Mouse (Mus musculus) MEL (cell line): ENCODE measurements around the gene Zmynd10. TPM values are rescaled to one million over a fixed set of nuclear protein-coding genes. Genes with fewer than 3 reads are reported as not detected.

Experiments
- DNase-seq: peaks from one replicate; pipeline ENCODE4 v3.0.0; 2011; ENCODE audit warnings: low read depth, low spot score
- H3K27ac ChIP-seq: 2 replicates; pipeline ENCODE4 v1.5.1; 2012; ENCODE audit warnings: low read depth, mild to moderate bottlenecking, control low read depth, low read length, moderate library complexity; ENCODE audit not compliant: control insufficient read depth
- H3K27me3 ChIP-seq, 2 experiments: fragments of 150-350 bp in 1 of 2; sonication (generic) in 1 of 2; 2 replicates each; pipeline ENCODE4 v1.6.1; 2012; ENCODE audit warnings: low read length in 2 of 2, mild to moderate bottlenecking in 2 of 2, improper control_type of control experiment in 1 of 2, moderate library complexity in 1 of 2; ENCODE audit not compliant: insufficient read depth in 2 of 2, control insufficient read depth in 1 of 2
- H3K36me3 ChIP-seq, 2 experiments: 2 replicates each; pipeline ENCODE4 v1.6.1; 2012 to 2014; ENCODE audit warnings: low read length in 2 of 2, improper control_type of control experiment in 1 of 2, inconsistent platforms in 1 of 2, mild to moderate bottlenecking in 1 of 2; ENCODE audit not compliant: insufficient read depth in 2 of 2, control insufficient read depth in 1 of 2
- H3K4me1 ChIP-seq, 2 experiments: fragments of 150-350 bp in 1 of 2; sonication (generic) in 1 of 2; 2 replicates each; pipeline ENCODE4 v1.6.1; 2012; ENCODE audit warnings: low read length in 2 of 2, improper control_type of control experiment in 1 of 2, mild to moderate bottlenecking in 1 of 2; ENCODE audit not compliant: insufficient read depth in 2 of 2, control insufficient read depth in 1 of 2
- H3K4me3 ChIP-seq, 2 experiments: fragments of 150-350 bp in 1 of 2; sonication (generic) in 1 of 2; 2 replicates each; pipeline ENCODE4 v1.5.1; 2012; ENCODE audit warnings: low read depth in 2 of 2, low read length in 2 of 2, mild to moderate bottlenecking in 2 of 2, moderate library complexity in 2 of 2, control low read depth in 1 of 2, improper control_type of control experiment in 1 of 2; ENCODE audit not compliant: control insufficient read depth in 1 of 2, insufficient read depth in 1 of 2
- H3K79me2 ChIP-seq: 2 replicates; pipeline ENCODE4 v1.6.1; 2012; ENCODE audit warnings: mild to moderate bottlenecking, low read length, moderate library complexity; ENCODE audit not compliant: control insufficient read depth, poor library complexity, insufficient read depth
- H3K9ac ChIP-seq: 2 replicates; pipeline ENCODE4 v1.6.1; 2012; ENCODE audit warnings: low read depth, mild to moderate bottlenecking, control low read depth, low read length, moderate library complexity; ENCODE audit not compliant: control insufficient read depth, poor library complexity, severe bottlenecking
- H3K9me3 ChIP-seq: fragments of 150-350 bp; sonication (generic); replicated peaks from 2 replicates; pipeline ENCODE4 v1.6.1; 2012; ENCODE audit warnings: mild to moderate bottlenecking, low read length, improper control_type of control experiment, moderate library complexity; ENCODE audit not compliant: insufficient read depth
- BHLHE40 ChIP-seq: IDR thresholded peaks from 2 replicates; pipeline ENCODE4 v1.6.1; 2012; ENCODE audit warnings: low read depth, mild to moderate bottlenecking, inconsistent platforms, low read length, improper control_type of control experiment, borderline replicate concordance
- CHD1 ChIP-seq: IDR thresholded peaks from 2 replicates; pipeline ENCODE4 v1.6.1; 2012; ENCODE audit warnings: low read depth, mild to moderate bottlenecking, inconsistent platforms, low read length, improper control_type of control experiment
- E2F4 ChIP-seq: IDR thresholded peaks from 2 replicates; pipeline ENCODE4 v1.6.1; 2011; ENCODE audit warnings: low read depth, low read length, improper control_type of control experiment, borderline replicate concordance
- EP300 ChIP-seq, 2 experiments: IDR thresholded peaks; 2 replicates each; pipeline ENCODE4 v1.6.1; 2011; ENCODE audit warnings: improper control_type of control experiment in 2 of 2, low read length in 2 of 2, low read depth in 1 of 2, mild to moderate bottlenecking in 1 of 2
- ETS1 ChIP-seq: IDR thresholded peaks from 2 replicates; pipeline ENCODE4 v1.6.1; 2012; ENCODE audit warnings: low read depth, mild to moderate bottlenecking, inconsistent platforms, low read length, improper control_type of control experiment, moderate library complexity
- GATA1 ChIP-seq: IDR thresholded peaks from 2 replicates; pipeline ENCODE4 v1.6.1; 2011; ENCODE audit warnings: low read depth, low read length, improper control_type of control experiment
- HCFC1 ChIP-seq: IDR thresholded peaks from 2 replicates; pipeline ENCODE4 v1.6.1; 2012; ENCODE audit warnings: low read depth, mild to moderate bottlenecking, inconsistent platforms, low read length, improper control_type of control experiment, moderate library complexity
- MAX ChIP-seq: IDR thresholded peaks from 2 replicates; pipeline ENCODE4 v1.6.1; 2011; ENCODE audit warnings: low read length, improper control_type of control experiment
- MAZ ChIP-seq: IDR thresholded peaks from 2 replicates; pipeline ENCODE4 v1.6.1; 2012; ENCODE audit warnings: low read depth, mild to moderate bottlenecking, inconsistent platforms, low read length, improper control_type of control experiment
- MXI1 ChIP-seq: IDR thresholded peaks from 2 replicates; pipeline ENCODE4 v1.6.1; 2011; ENCODE audit warnings: mild to moderate bottlenecking, low read depth, low read length, improper control_type of control experiment
- MYC ChIP-seq: IDR thresholded peaks from 2 replicates; pipeline ENCODE4 v1.6.1; 2011; ENCODE audit warnings: low read depth, mild to moderate bottlenecking, low read length, improper control_type of control experiment, moderate library complexity
- NELFE ChIP-seq: IDR thresholded peaks from 2 replicates; pipeline ENCODE4 v1.6.1; 2011; ENCODE audit warnings: low read depth, low read length, improper control_type of control experiment
- NRF1 ChIP-seq: IDR thresholded peaks from 2 replicates; pipeline ENCODE4 v1.6.1; 2014; ENCODE audit warnings: low read depth, mild to moderate bottlenecking, inconsistent platforms, low read length, improper control_type of control experiment, moderate library complexity; ENCODE audit not compliant: poor library complexity, insufficient read depth, severe bottlenecking
- POLR2A ChIP-seq, 2 experiments: IDR thresholded peaks; 2 replicates each; pipeline ENCODE4 v1.6.1; 2011 to 2012; ENCODE audit warnings: low read length in 2 of 2, mild to moderate bottlenecking in 2 of 2, control low read depth in 1 of 2, improper control_type of control experiment in 1 of 2, low read depth in 1 of 2, moderate library complexity in 1 of 2; ENCODE audit not compliant: control insufficient read depth in 1 of 2, insufficient read depth in 1 of 2, poor library complexity in 1 of 2
- POLR2AphosphoS2 ChIP-seq: IDR thresholded peaks from 2 replicates; pipeline ENCODE4 v1.6.1; 2011; ENCODE audit warnings: low read length, improper control_type of control experiment
- SIN3A ChIP-seq: IDR thresholded peaks from 2 replicates; pipeline ENCODE4 v1.6.1; 2012; ENCODE audit warnings: low read length, improper control_type of control experiment, inconsistent platforms
- SMC3 ChIP-seq: IDR thresholded peaks from 2 replicates; pipeline ENCODE4 v1.6.1; 2011; ENCODE audit warnings: low read depth, low read length, improper control_type of control experiment
- TAL1 ChIP-seq: IDR thresholded peaks from 2 replicates; pipeline ENCODE4 v1.6.1; 2012; ENCODE audit warnings: mild to moderate bottlenecking, inconsistent platforms, low read length, moderate library complexity, mixed read lengths
- TBP ChIP-seq: IDR thresholded peaks from 2 replicates; pipeline ENCODE4 v1.8.0; 2011; ENCODE audit warnings: low read depth, low read length, improper control_type of control experiment
- TCF12 ChIP-seq: IDR thresholded peaks from 2 replicates; pipeline ENCODE4 v1.6.1; 2014; ENCODE audit warnings: low read depth, mild to moderate bottlenecking, inconsistent platforms, low read length, improper control_type of control experiment, moderate library complexity
- UBTF ChIP-seq: IDR thresholded peaks from 2 replicates; pipeline ENCODE4 v1.6.1; 2012; ENCODE audit warnings: low read depth, mild to moderate bottlenecking, inconsistent platforms, low read length, improper control_type of control experiment, moderate library complexity, borderline replicate concordance; ENCODE audit not compliant: insufficient read depth
- USF1 ChIP-seq: IDR thresholded peaks from 2 replicates; pipeline ENCODE4 v1.6.1; 2014; ENCODE audit warnings: low read depth, mild to moderate bottlenecking, inconsistent platforms, low read length, improper control_type of control experiment, moderate library complexity
- USF2 ChIP-seq, 2 experiments: IDR thresholded peaks; 2 replicates each; pipeline ENCODE4 v1.6.1; 2011 to 2012; ENCODE audit warnings: improper control_type of control experiment in 2 of 2, low read length in 2 of 2, borderline replicate concordance in 1 of 2, inconsistent platforms in 1 of 2, low read depth in 1 of 2, mild to moderate bottlenecking in 1 of 2; ENCODE audit not compliant: insufficient read depth in 1 of 2
- ZMIZ1 ChIP-seq: IDR thresholded peaks from 2 replicates; pipeline ENCODE4 v1.6.1; 2012; ENCODE audit warnings: low read depth, mild to moderate bottlenecking, inconsistent platforms, low read length, improper control_type of control experiment, moderate library complexity
- polyA plus RNA-seq, 2 experiments: library from polyadenylated mRNA; stranded (reverse) in 1 of 2; unstranded in 1 of 2; fragments of >175 nt in 1 of 2; fragments of >200 nt in 1 of 2; gene quantifications; 2 replicates each; pipeline versions ENCODE4 v1.2.1 to v1.2.4; 2012; ENCODE audit warnings: low replicate concordance in 2 of 2, low read depth in 1 of 2; ENCODE audit not compliant: insufficient read length in 2 of 2, insufficient read depth in 1 of 2, missing spikeins in 1 of 2
- total RNA-seq: library from RNA; depleted of rRNA; stranded (reverse); fragments of 300-350 nt; gene quantifications from 2 replicates; pipeline ENCODE4 v1.2.3, GENCODE M21; 2012

Gene Zmynd10
- total and polyA plus RNA-seq, 3 experiments, result 0.31 to 0.85 TPM; not detected in 1

DNA sequence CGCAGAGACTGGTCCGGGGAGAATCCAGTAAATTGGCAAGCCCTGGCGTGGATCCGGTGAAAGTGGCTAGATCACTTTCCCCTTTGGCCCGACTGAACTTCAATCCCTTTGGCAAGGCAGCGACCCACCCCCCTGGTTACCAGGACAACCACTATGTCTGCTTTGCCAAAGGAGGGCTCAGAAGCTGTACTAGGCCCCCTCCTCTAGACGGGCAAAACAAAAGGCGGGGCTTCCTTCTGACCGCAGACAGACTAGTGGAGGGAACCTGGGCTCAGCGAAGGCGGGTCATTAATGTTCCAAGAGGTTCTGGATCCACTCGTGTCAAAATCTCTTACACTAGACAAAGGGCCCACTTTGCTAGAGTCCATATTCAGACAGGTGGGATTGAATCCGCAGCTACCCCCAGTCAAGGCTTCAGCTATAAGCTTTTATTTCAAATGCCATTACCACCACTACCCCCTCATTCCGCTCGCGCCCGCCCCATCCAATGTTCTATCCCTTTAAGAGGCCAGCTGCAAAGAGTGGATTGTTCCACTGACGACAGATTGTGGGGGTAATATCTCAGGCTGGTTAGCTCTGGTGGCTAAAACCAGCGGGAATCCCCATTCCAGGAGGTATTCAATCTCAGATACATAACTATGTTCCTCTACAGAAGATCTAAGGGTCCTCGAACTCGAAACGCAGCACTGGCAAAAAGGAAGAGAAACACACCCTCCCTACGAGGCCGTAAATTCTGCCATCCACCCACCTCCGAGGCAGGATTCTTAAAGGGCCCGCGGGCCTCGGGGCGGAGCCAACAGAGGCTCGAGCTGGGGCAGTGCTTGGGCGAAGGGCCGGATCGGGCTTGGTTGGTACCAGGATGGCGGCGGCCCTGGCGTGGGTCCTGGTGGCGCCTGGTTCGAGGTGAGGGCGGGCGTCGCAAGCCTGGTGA is 21.5 kb downstream of the Zmynd10 start:
- Histone ChIP-seq H3K9me3 (no peaks in the 10 kb centered on the region), H3K4me1 (peaks cover 9 to 50% of the 10 kb centered on the region in 2 experiments), H3K9ac (peak overlapping the region; percentile 77), H3K27me3 (no peaks in the 10 kb centered on the region), H3K79me2 (peaks cover 18% of the 10 kb centered on the region), H3K27ac (peak overlapping the region; percentile 82), H3K4me3 (peak overlapping the region; percentile 72 to 76), H3K36me3 (peaks cover 0 to 32% of the 10 kb centered on the region in 2 experiments; a peak in 2 of 4 replicates)
- peak; percentile 93 for DNase-seq
- peak; percentile 50; the same call in 1 of the 2 replicates for TF ChIP-seq NELFE
- peak; percentile 83 for TF ChIP-seq HCFC1
- no peak for TF ChIP-seq E2F4
- TF ChIP-seq POLR2AphosphoS2, result 0 out of 2 replicates have a peak, but pooled peaks have one; percentile 28
- 0 out of 2 replicates have a peak, but pooled peaks have one; percentile 24 for TF ChIP-seq TBP
- TF ChIP-seq POLR2A (IDR thresholded peaks at IDR 0.05; ENCODE audit: control insufficient read depth in 1 of 2, insufficient read depth in 1 of 2, low read depth in 1 of 2, low read length in 2 of 2, poor library complexity in 1 of 2), result peak; percentile 45 to 52; a peak in 1 of 4 replicates
- peak; percentile 50; the same call in 1 of the 2 replicates for TF ChIP-seq MAZ
- TF ChIP-seq USF2 (IDR thresholded peaks at IDR 0.05; ENCODE audit: borderline replicate concordance in 1 of 2, insufficient read depth in 1 of 2, low read depth in 1 of 2, low read length in 2 of 2), result no peak
- TF ChIP-seq CHD1, result peak; percentile 99
- peak; percentile 99 for TF ChIP-seq SIN3A
- TF ChIP-seq TCF12, result 0 out of 2 replicates have a peak, but pooled peaks have one; percentile 3
- 0 out of 2 replicates have a peak, but pooled peaks have one; percentile 9 for TF ChIP-seq ETS1
- no peak for TF ChIP-seq EP300 (IDR thresholded peaks at IDR 0.05; ENCODE audit: low read depth in 1 of 2, low read length in 2 of 2)

DNA sequence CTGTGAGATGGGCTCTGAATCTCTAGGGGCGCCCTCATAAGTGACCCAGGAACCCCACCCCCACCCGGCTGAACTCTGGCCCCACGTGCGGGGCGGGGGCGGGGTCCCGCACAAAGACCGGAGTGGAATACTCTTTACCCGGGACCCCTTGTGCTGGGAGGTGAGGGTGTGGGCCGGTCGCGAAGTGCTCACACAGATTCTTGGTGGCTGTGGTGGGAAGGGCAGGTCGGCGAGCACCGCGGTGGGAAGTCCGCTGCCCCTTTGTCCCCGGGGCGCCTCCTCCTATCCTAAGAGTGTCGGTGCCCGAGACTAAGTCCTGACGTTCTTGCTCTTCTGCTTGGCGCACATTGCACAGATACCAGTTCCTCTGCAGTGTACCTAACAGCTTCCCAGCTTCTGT is 22.2 kb downstream of the Zmynd10 start:
- Histone ChIP-seq H3K4me1 (peaks cover 9 to 44% of the 10 kb centered on the region in 2 experiments), H3K27me3 (no peaks in the 10 kb centered on the region), H3K4me3 (peak overlapping the region; percentile 72 to 76), H3K79me2 (peaks cover 14% of the 10 kb centered on the region), H3K9me3 (no peaks in the 10 kb centered on the region), H3K27ac (peak overlapping the region; percentile 56), H3K36me3 (peaks cover 0 to 28% of the 10 kb centered on the region in 2 experiments; a peak in 2 of 4 replicates), H3K9ac (peak overlapping the region; percentile 77)
- TF ChIP-seq UBTF (0 out of 2 replicates have a peak, but pooled peaks have one; percentile 74), MXI1 (peak; percentile 96), NELFE (peak; percentile 43; the same call in 1 of the 2 replicates), SMC3 (no peak), ZMIZ1 (no peak), MAZ (peak; percentile 73; the same call in 1 of the 2 replicates), TAL1 (no peak), POLR2AphosphoS2 (0 out of 2 replicates have a peak, but pooled peaks have one; percentile 16), ETS1 (0 out of 2 replicates have a peak, but pooled peaks have one; percentile 20), MAX (peak; percentile 75; the same call in 1 of the 2 replicates), POLR2A (IDR thresholded peaks at IDR 0.05; ENCODE audit: control insufficient read depth in 1 of 2, insufficient read depth in 1 of 2, low read depth in 1 of 2, low read length in 2 of 2, poor library complexity in 1 of 2) (peak in 1 of 2 experiments; percentile 33; a peak in 1 of 4 replicates), BHLHE40 (peak; percentile 88), NRF1 (no peak), USF1 (peak; percentile 68), GATA1 (no peak), MYC (0 out of 2 replicates have a peak, but pooled peaks have one; percentile 43), TCF12 (0 out of 2 replicates have a peak, but pooled peaks have one; percentile 18)
- peak; percentile 69 for DNase-seq
